15 mouse cellular contexts compared by ENCODE assay signal in genomic region chr16:26680381-26680780, GRCm38 (mm10).
"Had no signal": no experiment of that assay in that cellular context is flagged by ENCODE, and none has a peak within 500 bp of the region (broad histone marks: within the 10 kb centered on the region; RNA-seq: fewer than 3 reads in every experiment).

No protein-coding gene starts in this region.

- ATAC-seq: liver, postnatal 0 days; lung, postnatal 0 days; midbrain, embryonic 13.5 days; midbrain, embryonic 15.5 days had no signal

- DNase-seq: liver, postnatal 0 days; lung, adult 2 months; lung, postnatal 14 days; lung, postnatal 36 days; retina, postnatal 1 day; right cerebral cortex, adult 18-20 months; right cerebral cortex, postnatal 25 days; right cerebral cortex, postnatal 4 days; spleen, adult 18-20 months; thymus, adult 18-20 months; thymus, postnatal 14 days; thymus, postnatal 4 days had no signal
